Mouse (Mus musculus): ENCODE measurements around the gene Plxna2. TPM values are rescaled to one million over a fixed set of nuclear protein-coding genes. Genes with fewer than 3 reads are reported as not detected.

Gene Plxna2
- polyA plus RNA-seq, 1 experiment, result 1.6 TPM

GRCm38 (mm10) chr1:194780794-194781390 lies 162.9 kb downstream of the Plxna2 start:
- H3K4me3 ChIP-seq (ENCODE audit: low read depth, low read length), result no peak overlapping the region
- no peaks in the 10 kb centered on the region for H3K27me3 ChIP-seq (ENCODE audit: control insufficient read depth, insufficient read depth, low read length, poor library complexity, severe bottlenecking)
- no peak overlapping the region for H3K9ac ChIP-seq (ENCODE audit: low read depth, poor library complexity, severe bottlenecking)
- no peaks in the 10 kb centered on the region for H3K9me3 ChIP-seq (replicated peaks; ENCODE audit: control insufficient read depth, insufficient read depth, low read length, poor library complexity, severe bottlenecking)
- no peak overlapping the region for H3K27ac ChIP-seq (ENCODE audit: insufficient read depth, low read length)
- TF ChIP-seq CTCF (IDR thresholded peaks at IDR 0.05; ENCODE audit: low read depth, low read length) (no peak), EP300 (IDR thresholded peaks at IDR 0.05; ENCODE audit: insufficient read depth, low read depth, low read length) (no peak)
- no peaks in the 10 kb centered on the region for H3K4me1 ChIP-seq (ENCODE audit: control insufficient read depth, insufficient read depth, low read length)
- no peaks in the 10 kb centered on the region for H3K36me3 ChIP-seq (ENCODE audit: control insufficient read depth, insufficient read depth, low read length, poor library complexity, severe bottlenecking)

GRCm38 (mm10) chr1:194781556-194781955 lies 163.5 kb downstream of the Plxna2 start:
- Histone ChIP-seq H3K9me3 (replicated peaks; ENCODE audit: control insufficient read depth, insufficient read depth, low read length, poor library complexity, severe bottlenecking) (no peaks in the 10 kb centered on the region), H3K9ac (ENCODE audit: low read depth, poor library complexity, severe bottlenecking) (no peak overlapping the region), H3K4me1 (ENCODE audit: control insufficient read depth, insufficient read depth, low read length) (no peaks in the 10 kb centered on the region), H3K27me3 (ENCODE audit: control insufficient read depth, insufficient read depth, low read length, poor library complexity, severe bottlenecking) (no peaks in the 10 kb centered on the region), H3K36me3 (ENCODE audit: control insufficient read depth, insufficient read depth, low read length, poor library complexity, severe bottlenecking) (no peaks in the 10 kb centered on the region), H3K27ac (ENCODE audit: insufficient read depth, low read length) (no peak overlapping the region), H3K4me3 (ENCODE audit: low read depth, low read length) (no peak overlapping the region)
- TF ChIP-seq EP300 (IDR thresholded peaks at IDR 0.05; ENCODE audit: insufficient read depth, low read depth, low read length), result no peak
- TF ChIP-seq CTCF (IDR thresholded peaks at IDR 0.05; ENCODE audit: low read depth, low read length), result no peak
- no peak for TF ChIP-seq POLR2A (IDR thresholded peaks at IDR 0.05; ENCODE audit: insufficient read depth, low read length)

GRCm38 (mm10) chr1:194782325-194782724 lies 164.3 kb downstream of the Plxna2 start:
- Histone ChIP-seq H3K9ac (ENCODE audit: low read depth, poor library complexity, severe bottlenecking) (no peak overlapping the region), H3K36me3 (ENCODE audit: control insufficient read depth, insufficient read depth, low read length, poor library complexity, severe bottlenecking) (no peaks in the 10 kb centered on the region), H3K4me1 (ENCODE audit: control insufficient read depth, insufficient read depth, low read length) (no peaks in the 10 kb centered on the region), H3K9me3 (replicated peaks; ENCODE audit: control insufficient read depth, insufficient read depth, low read length, poor library complexity, severe bottlenecking) (no peaks in the 10 kb centered on the region), H3K4me3 (ENCODE audit: low read depth, low read length) (no peak overlapping the region), H3K27me3 (ENCODE audit: control insufficient read depth, insufficient read depth, low read length, poor library complexity, severe bottlenecking) (no peaks in the 10 kb centered on the region), H3K27ac (ENCODE audit: insufficient read depth, low read length) (no peak overlapping the region)
- TF ChIP-seq EP300 (IDR thresholded peaks at IDR 0.05; ENCODE audit: insufficient read depth, low read depth, low read length) (no peak), POLR2A (IDR thresholded peaks at IDR 0.05; ENCODE audit: insufficient read depth, low read length) (no peak), CTCF (IDR thresholded peaks at IDR 0.05; ENCODE audit: low read depth, low read length) (no peak)

GRCm38 (mm10) chr1:194787626-194788025 lies 169.6 kb downstream of the Plxna2 start:
- no peak for TF ChIP-seq CTCF (IDR thresholded peaks at IDR 0.05; ENCODE audit: low read depth, low read length)
- no peak for TF ChIP-seq POLR2A (IDR thresholded peaks at IDR 0.05; ENCODE audit: insufficient read depth, low read length)
- no peak for TF ChIP-seq EP300 (IDR thresholded peaks at IDR 0.05; ENCODE audit: insufficient read depth, low read depth, low read length)
- Histone ChIP-seq H3K4me3 (ENCODE audit: low read depth, low read length) (no peak overlapping the region), H3K9ac (ENCODE audit: low read depth, poor library complexity, severe bottlenecking) (no peak overlapping the region), H3K36me3 (ENCODE audit: control insufficient read depth, insufficient read depth, low read length, poor library complexity, severe bottlenecking) (no peaks in the 10 kb centered on the region), H3K27me3 (ENCODE audit: control insufficient read depth, insufficient read depth, low read length, poor library complexity, severe bottlenecking) (no peaks in the 10 kb centered on the region; the same call in 1 of the 2 replicates), H3K27ac (ENCODE audit: insufficient read depth, low read length) (no peak overlapping the region), H3K9me3 (replicated peaks; ENCODE audit: control insufficient read depth, insufficient read depth, low read length, poor library complexity, severe bottlenecking) (no peaks in the 10 kb centered on the region), H3K4me1 (ENCODE audit: control insufficient read depth, insufficient read depth, low read length) (no peaks in the 10 kb centered on the region)

- H3K9ac ChIP-seq (ENCODE audit: low read depth, poor library complexity, severe bottlenecking), result no peak overlapping the region
- H3K27me3 ChIP-seq (ENCODE audit: control insufficient read depth, insufficient read depth, low read length, poor library complexity, severe bottlenecking), result no peaks in the 10 kb centered on the region; the same call in 1 of the 2 replicates
- no peaks in the 10 kb centered on the region for H3K36me3 ChIP-seq (ENCODE audit: control insufficient read depth, insufficient read depth, low read length, poor library complexity, severe bottlenecking)
- no peaks in the 10 kb centered on the region for H3K9me3 ChIP-seq (replicated peaks; ENCODE audit: control insufficient read depth, insufficient read depth, low read length, poor library complexity, severe bottlenecking)
- H3K4me1 ChIP-seq (ENCODE audit: control insufficient read depth, insufficient read depth, low read length), result no peaks in the 10 kb centered on the region
- TF ChIP-seq POLR2A (IDR thresholded peaks at IDR 0.05; ENCODE audit: insufficient read depth, low read length), result no peak
- no peak for TF ChIP-seq EP300 (IDR thresholded peaks at IDR 0.05; ENCODE audit: insufficient read depth, low read depth, low read length)
- no peak for TF ChIP-seq CTCF (IDR thresholded peaks at IDR 0.05; ENCODE audit: low read depth, low read length)
- H3K27ac ChIP-seq (ENCODE audit: insufficient read depth, low read length), result no peak overlapping the region
- no peak overlapping the region for H3K4me3 ChIP-seq (ENCODE audit: low read depth, low read length)
Measured at GRCm38 (mm10) chr1:194793226-194793924, 175.4 kb downstream of the Plxna2 start.

DNA sequence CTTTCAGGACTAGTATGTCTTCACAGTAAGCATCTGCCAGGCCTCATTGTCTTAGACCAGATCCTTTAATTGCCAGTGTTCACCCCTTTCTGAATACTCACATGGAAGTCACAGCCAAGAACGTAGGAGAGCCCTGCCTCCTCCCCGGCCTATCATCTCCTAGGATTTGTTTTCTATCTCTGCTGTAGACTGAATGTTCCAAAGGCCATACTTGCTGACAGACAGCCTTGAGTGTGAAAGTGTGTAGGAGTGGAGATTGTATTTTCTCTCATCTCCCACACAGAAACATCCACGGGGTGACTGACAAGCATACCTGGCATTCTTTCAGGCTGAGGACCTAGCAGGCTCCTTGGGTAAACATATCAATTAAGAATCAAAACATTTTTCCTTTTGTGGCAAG lies 177.3 kb downstream of the Plxna2 start:
- H3K27ac ChIP-seq (ENCODE audit: insufficient read depth, low read length), result no peak overlapping the region
- no peaks in the 10 kb centered on the region for H3K9me3 ChIP-seq (replicated peaks; ENCODE audit: control insufficient read depth, insufficient read depth, low read length, poor library complexity, severe bottlenecking)
- no peaks in the 10 kb centered on the region; the same call in 1 of the 2 replicates for H3K27me3 ChIP-seq (ENCODE audit: control insufficient read depth, insufficient read depth, low read length, poor library complexity, severe bottlenecking)
- no peak overlapping the region for H3K4me3 ChIP-seq (ENCODE audit: low read depth, low read length)
- no peak overlapping the region for H3K9ac ChIP-seq (ENCODE audit: low read depth, poor library complexity, severe bottlenecking)
- H3K4me1 ChIP-seq (ENCODE audit: control insufficient read depth, insufficient read depth, low read length), result no peaks in the 10 kb centered on the region
- no peaks in the 10 kb centered on the region for H3K36me3 ChIP-seq (ENCODE audit: control insufficient read depth, insufficient read depth, low read length, poor library complexity, severe bottlenecking)
- no peak for TF ChIP-seq POLR2A (IDR thresholded peaks at IDR 0.05; ENCODE audit: insufficient read depth, low read length)
- TF ChIP-seq EP300 (IDR thresholded peaks at IDR 0.05; ENCODE audit: insufficient read depth, low read depth, low read length), result no peak
- no peak for TF ChIP-seq CTCF (IDR thresholded peaks at IDR 0.05; ENCODE audit: low read depth, low read length)
